Mouse (Mus musculus) CH12.LX (cell line): ENCODE measurements at regions not wholly inside any gene's neighbourhood (a gene's known extent, or its start where the extent isn't known, plus 50 kb on each side); places are given as distances from the start of the nearest gene placed in this dataset.

Source experiments
- DNase-seq: peaks from one replicate; pipeline ENCODE4 v3.0.0-alpha.2; 2013; ENCODE audit errors: extremely low read depth
- H3K27ac ChIP-seq: 2 replicates; pipeline ENCODE4 v1.5.1; 2012; ENCODE audit warnings: low read depth, mild to moderate bottlenecking, control low read depth, moderate library complexity; ENCODE audit not compliant: insufficient read depth
- H3K27me3 ChIP-seq: replicated peaks from 2 replicates; pipeline ENCODE3; 2012; ENCODE audit warnings: inconsistent platforms
- H3K36me3 ChIP-seq, 2 experiments: replicated peaks in 1 of 2; 2 replicates each; pipeline versions ENCODE3 to v1.6.1; 2012; ENCODE audit warnings: inconsistent platforms in 1 of 2, low read length in 1 of 2, mild to moderate bottlenecking in 1 of 2, mixed read lengths in 1 of 2, moderate library complexity in 1 of 2; ENCODE audit not compliant: control insufficient read depth in 1 of 2, insufficient read depth in 1 of 2
- H3K4me1 ChIP-seq, 2 experiments: 2 replicates each; pipeline ENCODE4 v1.6.1; 2012; ENCODE audit warnings: inconsistent platforms in 1 of 2, moderate library complexity in 1 of 2; ENCODE audit not compliant: insufficient read depth in 2 of 2, control insufficient read depth in 1 of 2
- H3K4me2 ChIP-seq: 2 replicates; pipeline ENCODE4 v1.6.1; 2012; ENCODE audit warnings: low read depth, mild to moderate bottlenecking, control low read depth; ENCODE audit not compliant: poor library complexity, insufficient read depth, severe bottlenecking
- H3K4me3 ChIP-seq, 3 experiments: fragments of 150-350 bp in 1 of 3; sonication (generic) in 1 of 3; replicated peaks in 1 of 3; 2 replicates each; pipeline versions ENCODE3 to v1.5.1; 2011 to 2012; ENCODE audit warnings: low read depth in 2 of 3, low read length in 2 of 3, mild to moderate bottlenecking in 2 of 3, moderate library complexity in 2 of 3, control low read depth in 1 of 3, improper control_type of control experiment in 1 of 3, inconsistent platforms in 1 of 3, mixed read lengths in 1 of 3; ENCODE audit not compliant: poor library complexity in 1 of 3
- H3K79me2 ChIP-seq: replicated peaks from 2 replicates; pipeline ENCODE4 v1.6.1; 2012; ENCODE audit warnings: mild to moderate bottlenecking, moderate library complexity; ENCODE audit not compliant: control insufficient read depth, poor library complexity, insufficient read depth, severe bottlenecking; ENCODE audit errors: extremely low read depth
- H3K9ac ChIP-seq: 2 replicates; pipeline ENCODE4 v1.6.1; 2012; ENCODE audit warnings: low read depth, mild to moderate bottlenecking, control low read depth, moderate library complexity; ENCODE audit not compliant: insufficient read depth
- H3K9me3 ChIP-seq: replicated peaks from 2 replicates; pipeline ENCODE3; 2012; ENCODE audit warnings: low read length, inconsistent platforms, mixed read lengths
- BHLHE40 ChIP-seq: IDR thresholded peaks from 2 replicates; pipeline ENCODE4 v1.6.1; 2011; ENCODE audit warnings: mild to moderate bottlenecking, low read depth, low read length, improper control_type of control experiment
- CTCF ChIP-seq, 2 experiments: IDR thresholded peaks in 1 of 2; conservative IDR thresholded peaks in 1 of 2; 2 replicates each; pipeline ENCODE4 v1.5.1; 2011 to 2012; ENCODE audit warnings: low read depth in 2 of 2, low read length in 2 of 2, improper control_type of control experiment in 1 of 2, inconsistent platforms in 1 of 2, mild to moderate bottlenecking in 1 of 2, moderate library complexity in 1 of 2
- E2F4 ChIP-seq: IDR thresholded peaks from 2 replicates; pipeline ENCODE4 v1.6.1; 2011; ENCODE audit warnings: low read depth, low read length, improper control_type of control experiment; ENCODE audit not compliant: insufficient replicate concordance
- EP300 ChIP-seq: IDR thresholded peaks from 2 replicates; pipeline ENCODE4 v1.6.1; 2011; ENCODE audit warnings: low read length, improper control_type of control experiment
- JUND ChIP-seq: conservative IDR thresholded peaks from 2 replicates; pipeline ENCODE4 v1.6.1; 2011; ENCODE audit warnings: low read depth, low read length, improper control_type of control experiment
- KAT2A ChIP-seq: IDR thresholded peaks from 2 replicates; pipeline ENCODE4 v1.6.1; 2012; ENCODE audit warnings: low read length, improper control_type of control experiment, inconsistent platforms; ENCODE audit not compliant: insufficient replicate concordance
- MAZ ChIP-seq: IDR thresholded peaks from 2 replicates; pipeline ENCODE4 v1.6.1; 2012; ENCODE audit warnings: low read depth, mild to moderate bottlenecking, inconsistent platforms, low read length, improper control_type of control experiment, moderate library complexity
- MEF2A ChIP-seq: IDR thresholded peaks from 2 replicates; pipeline ENCODE4 v1.6.1; 2014; ENCODE audit warnings: low read depth, mild to moderate bottlenecking, inconsistent platforms, low read length, improper control_type of control experiment, borderline replicate concordance
- PAX5 ChIP-seq: IDR thresholded peaks from 2 replicates; pipeline ENCODE4 v1.6.1; 2012; ENCODE audit warnings: low read length, inconsistent platforms, mixed read lengths
- UBTF ChIP-seq: IDR thresholded peaks from 2 replicates; pipeline ENCODE4 v1.6.1; 2012; ENCODE audit warnings: low read depth, mild to moderate bottlenecking, inconsistent platforms, low read length, improper control_type of control experiment, moderate library complexity
- USF2 ChIP-seq: conservative IDR thresholded peaks from 2 replicates; pipeline ENCODE4 v1.6.1; 2011; ENCODE audit warnings: low read depth, low read length, improper control_type of control experiment
- ZKSCAN1 ChIP-seq: IDR thresholded peaks from 2 replicates; pipeline ENCODE4 v1.6.1; 2012; ENCODE audit warnings: low read depth, inconsistent platforms, low read length, improper control_type of control experiment, borderline replicate concordance
- ZNF384 ChIP-seq: IDR thresholded peaks from 2 replicates; pipeline ENCODE4 v1.6.1; 2012; ENCODE audit warnings: low read depth, low read length, improper control_type of control experiment, inconsistent platforms
- dilution Hi-C: fragments of 300-500 bp; cut with MboI; formaldehyde crosslinking; loops from 2 replicates; pipeline ENCODE4 v1.14.3; 2020; ENCODE audit warnings: low sequenced_read_pairs; ENCODE audit not compliant: extremely low pct_unique_long_range_greater_than_20kb, extremely low pct_ligation_motif_present
- in situ Hi-C: fragments of 300-500 bp; cut with MboI; formaldehyde crosslinking; loops from 3 replicates; pipeline ENCODE4 v1.14.3; 2019; ENCODE audit warnings: low sequenced_read_pairs, low pct_ligation_motif_present, low pct_unique_long_range_greater_than_20kb, mixed read lengths

- Histone ChIP-seq H3K4me1 (no peaks in the 10 kb centered on the region), H3K36me3 (no peaks in the 10 kb centered on the region), H3K4me2 (no peak overlapping the region), H3K27me3 (no peaks in the 10 kb centered on the region), H3K4me3 (no peak overlapping the region), H3K79me2 (no peaks in the 10 kb centered on the region), H3K9ac (no peak overlapping the region), H3K27ac (no peak overlapping the region), H3K9me3 (no peaks in the 10 kb centered on the region)
- dilution Hi-C loops (no loop called here), in situ Hi-C loops (no loop called here)
- no peak for DNase-seq
- no peak for TF ChIP-seq BHLHE40
- no peak for TF ChIP-seq UBTF
- no peak for TF ChIP-seq JUND
- TF ChIP-seq E2F4, result no peak
- TF ChIP-seq USF2, result no peak
- no peak for TF ChIP-seq MEF2A
Measured at GRCm38 (mm10) chr11:111605146-111605545, 539.2 kb downstream of the Kcnj2 start.

DNA sequence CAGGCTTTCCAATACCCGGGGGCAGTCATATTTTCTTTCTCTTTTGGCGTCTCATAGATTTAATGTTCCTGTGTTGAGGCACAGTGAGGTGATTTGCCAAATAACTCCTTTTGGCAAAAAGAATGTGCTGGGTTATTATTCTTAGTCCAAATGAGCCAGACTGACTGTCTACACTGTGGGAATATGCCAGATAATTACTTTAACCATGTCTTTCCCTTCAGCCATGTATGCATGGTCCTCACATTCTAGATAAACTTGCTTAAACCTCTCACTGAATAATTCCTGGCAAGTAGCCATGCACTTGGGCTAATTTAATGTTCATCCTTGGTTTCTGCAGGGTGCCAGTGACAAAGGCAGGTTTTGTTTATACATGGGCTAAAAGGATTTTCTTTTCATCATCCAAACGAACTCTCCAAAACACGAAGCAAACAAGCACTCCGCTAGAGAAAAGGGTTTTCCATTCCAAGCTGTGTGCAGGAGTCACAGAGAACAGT is 544.6 kb downstream of the Kcnj2 start:
- H3K27me3 ChIP-seq, result no peaks in the 10 kb centered on the region
- no peak overlapping the region for H3K9ac ChIP-seq
- H3K9me3 ChIP-seq, result no peaks in the 10 kb centered on the region
- no peak for TF ChIP-seq E2F4
- no peak for TF ChIP-seq PAX5
- TF ChIP-seq ZNF384, result no peak
- no peak for TF ChIP-seq EP300
- dilution Hi-C loops, result no loop called here
- no peak overlapping the region for H3K4me3 ChIP-seq
- H3K4me2 ChIP-seq, result no peak overlapping the region
- H3K4me1 ChIP-seq, result no peaks in the 10 kb centered on the region
- no peaks in the 10 kb centered on the region for H3K36me3 ChIP-seq
- H3K79me2 ChIP-seq, result no peaks in the 10 kb centered on the region
- no peak overlapping the region for H3K27ac ChIP-seq
- no peak for DNase-seq
- in situ Hi-C loops, result no loop called here

- H3K9me3 ChIP-seq, result no peaks in the 10 kb centered on the region
- no peak overlapping the region for H3K4me3 ChIP-seq
- H3K4me1 ChIP-seq, result no peaks in the 10 kb centered on the region
- dilution Hi-C loops, result no loop called here
- H3K79me2 ChIP-seq, result no peaks in the 10 kb centered on the region
- no peak overlapping the region for H3K4me2 ChIP-seq
- no peak for DNase-seq
- H3K27me3 ChIP-seq, result no peaks in the 10 kb centered on the region
- H3K27ac ChIP-seq, result no peak overlapping the region
- H3K9ac ChIP-seq, result no peak overlapping the region
- in situ Hi-C loops, result no loop called here
- TF ChIP-seq KAT2A, result no peak
- TF ChIP-seq ZKSCAN1, result no peak
- TF ChIP-seq CTCF (conservative IDR thresholded peaks at IDR 0.05 in 1 of 2, IDR thresholded peaks at IDR 0.05 in 1 of 2; ENCODE audit: low read depth in 2 of 2, low read length in 2 of 2), result no peak
- TF ChIP-seq USF2, result no peak
- TF ChIP-seq E2F4, result no peak
- TF ChIP-seq MEF2A, result no peak
- no peak for TF ChIP-seq MAZ
- TF ChIP-seq, all 38 proteins: peak for 0
- no peaks in the 10 kb centered on the region for H3K36me3 ChIP-seq
Measured at GRCm38 (mm10) chr11:111643603-111644002, 577.6 kb downstream of the Kcnj2 start.
